ENCODE assay signal across 8 mouse cellular contexts in genomic region chr13:41249538-41250317, GRCm38 (mm10). TPM values are rescaled to one million over a fixed set of nuclear protein-coding genes. Genes with fewer than 3 reads are reported as not detected.
A peak's percentile ranks its signal among the peaks of the same experiment; 100 is the strongest.
DNase-seq lines count a peak whose midpoint lies in the region; ATAC-seq and TF ChIP-seq lines count a peak whose summit lies in the region.

Gene Smim13, plus strand, starts transcription at chr13:41249844.

- peaks cover 11% of the 10 kb centered on the region; the same call in 1 of the 2 replicates for H3K4me1 ChIP-seq in hindbrain, postnatal 0 days (ENCODE audit: insufficient read depth, low read length)

- peak within 1 kb of the TSS; percentile 65 for H3K4me2 ChIP-seq in hindbrain, postnatal 0 days (ENCODE audit: low read depth, low read length)

- H3K9me3 ChIP-seq in hindbrain, postnatal 0 days (ENCODE audit: low read length), result no peaks in the 10 kb centered on the region

- peak; percentile 98 for ATAC-seq in common myeloid progenitor, adult 5-6 weeks (replicated peaks; ENCODE audit: low read depth, poor library complexity, severe bottlenecking)
- peak; percentile 97 for ATAC-seq in hindbrain, postnatal 0 days
- peak; percentile 98 for ATAC-seq in megakaryocyte, adult 5-6 weeks (ENCODE audit: poor library complexity, severe bottlenecking)

- H3K27me3 ChIP-seq in hindbrain, postnatal 0 days (ENCODE audit: insufficient read depth, low read length), result no peaks in the 10 kb centered on the region

- no peaks in the 10 kb centered on the region for H3K36me3 ChIP-seq in hindbrain, postnatal 0 days (ENCODE audit: insufficient read depth, low read length)

- intact Hi-C loops in gastrocnemius, adult 2 months (cut with DNase I), result loop anchor here (10.0 kb wide), 1 partner anchor 235 kb away; the partner anchor contains the start of gene Tmem14c
- intact Hi-C loops in left cerebral cortex, adult 2 months (cut with DNase I), result loop anchor here (1.0 kb wide), 1 partner anchor 356 kb away; the partner anchor contains the start of gene Tmem170b

- peak; percentile 99 for DNase-seq in ZHBTc4 (ENCODE audit: low read depth, low spot score)
- peak; percentile 96 for DNase-seq in gastrocnemius, adult 2 months
- peak; percentile 98 for DNase-seq in hindbrain, postnatal 0 days (ENCODE audit: low spot score)
- DNase-seq in left cerebral cortex, adult 2 months (ENCODE audit: extremely low spot score in 1 of 2, low spot score in 2 of 2), result peak; percentile 90 to 96
- peak; percentile 94 to 96 for DNase-seq in right cerebral cortex, adult 2 months (ENCODE audit: low spot score in 2 of 2)
- DNase-seq in urinary bladder, postnatal 14 days (ENCODE audit: low spot score), result peak; percentile 91

- TF ChIP-seq CTCF in gastrocnemius, adult 2 months (IDR thresholded peaks at IDR 0.05), result peak; percentile 78
- 0 out of 2 replicates have a peak, but pooled peaks have one; percentile 2 for TF ChIP-seq CTCF in hindbrain, postnatal 0 days (IDR thresholded peaks at IDR 0.05; ENCODE audit: low read depth)
- peak; percentile 53 for TF ChIP-seq CTCF in left cerebral cortex, adult 2 months (IDR thresholded peaks at IDR 0.05)

- peak within 1 kb of the TSS; percentile 85 for H3K9ac ChIP-seq in hindbrain, postnatal 0 days (replicated peaks; ENCODE audit: low read length)

- peak within 1 kb of the TSS; percentile 90 for H3K4me3 ChIP-seq in gastrocnemius, adult 2 months
- H3K4me3 ChIP-seq in hindbrain, postnatal 0 days (ENCODE audit: low read length), result peak within 1 kb of the TSS; percentile 71
- peak within 1 kb of the TSS; percentile 71 for H3K4me3 ChIP-seq in left cerebral cortex, adult 2 months

- 1% methylated on average over 63 of the region's 78 CpGs for WGBS in hindbrain, postnatal 0 days

- H3K27ac ChIP-seq in gastrocnemius, adult 2 months, result peak within 1 kb of the TSS; percentile 99
- peak within 1 kb of the TSS; percentile 89 for H3K27ac ChIP-seq in hindbrain, postnatal 0 days
- peak within 1 kb of the TSS; percentile 99 for H3K27ac ChIP-seq in left cerebral cortex, adult 2 months

RNA-seq across cellular contexts. Expression of gene Smim13, which starts in this region (rescaled TPM):
- total RNA-seq in common myeloid progenitor, adult 5-6 weeks (2017), result 20.8 and 22.7 TPM in 2 replicates
- 10 to 100 TPM; 37.7 to 42.7 TPM for total RNA-seq in gastrocnemius, adult 2 months (2021)
- 44.2 and 44.8 TPM in 2 replicates for total RNA-seq in hindbrain, postnatal 0 days (2014; rRNA removed)
- 26.7 and 27.5 TPM in 2 replicates for polyA plus RNA-seq in hindbrain, postnatal 0 days (2015; fragmentation: Nextera tagmentation; extraction: Ambion mirVana)
- 100 to 1,000 TPM; 165 to 181 TPM for total RNA-seq in left cerebral cortex, adult 2 months (2021)
- total RNA-seq in megakaryocyte, adult 5-6 weeks (2015), result 8.8 and 12.4 TPM in 2 replicates
- 8.5 and 9.9 TPM in 2 replicates for total RNA-seq in megakaryocyte, adult 5-6 weeks (2017)

Comparison
In these comparisons a context has a peak if more than half of its experiments do, and no peak if none do; other contexts are left out.
1. Peak in every context shown above with its lines: DNase-seq, ATAC-seq, H3K4me3 ChIP-seq and H3K27ac ChIP-seq.
2. CTCF ChIP-seq: peak in every context shown above with its lines; median percentile 78 in gastrocnemius, adult 2 months; 53 in left cerebral cortex, adult 2 months; 2 in hindbrain, postnatal 0 days.